Mouse (Mus musculus): ENCODE data around the gene Tspo. TPM values are rescaled to one million over a fixed set of nuclear protein-coding genes. Genes with fewer than 3 reads are reported as not detected.

Tspo gene
- polyA plus RNA-seq, 1 experiment: not detected

- Histone ChIP-seq H3K4me1 (ENCODE audit: control insufficient read depth, insufficient read depth, low read length) (peaks cover 4% of the 10 kb centered on the region), H3K27ac (ENCODE audit: insufficient read depth, low read depth, low read length) (no peak overlapping the region), H3K4me3 (ENCODE audit: insufficient read depth, low read depth, low read length) (no peak overlapping the region)
- TF ChIP-seq CTCF (IDR thresholded peaks at IDR 0.05; ENCODE audit: insufficient read depth, low read depth, low read length): no peak
- no peak for TF ChIP-seq POLR2A (IDR thresholded peaks at IDR 0.05; ENCODE audit: insufficient read depth, low read depth, low read length)
- 77% methylated on average over 4 of the region's 4 CpGs for WGBS
These were observed 37.8 kb downstream of the Tspo start for GRCm38 (mm10) chr15:83601185-83601584.

DNA sequence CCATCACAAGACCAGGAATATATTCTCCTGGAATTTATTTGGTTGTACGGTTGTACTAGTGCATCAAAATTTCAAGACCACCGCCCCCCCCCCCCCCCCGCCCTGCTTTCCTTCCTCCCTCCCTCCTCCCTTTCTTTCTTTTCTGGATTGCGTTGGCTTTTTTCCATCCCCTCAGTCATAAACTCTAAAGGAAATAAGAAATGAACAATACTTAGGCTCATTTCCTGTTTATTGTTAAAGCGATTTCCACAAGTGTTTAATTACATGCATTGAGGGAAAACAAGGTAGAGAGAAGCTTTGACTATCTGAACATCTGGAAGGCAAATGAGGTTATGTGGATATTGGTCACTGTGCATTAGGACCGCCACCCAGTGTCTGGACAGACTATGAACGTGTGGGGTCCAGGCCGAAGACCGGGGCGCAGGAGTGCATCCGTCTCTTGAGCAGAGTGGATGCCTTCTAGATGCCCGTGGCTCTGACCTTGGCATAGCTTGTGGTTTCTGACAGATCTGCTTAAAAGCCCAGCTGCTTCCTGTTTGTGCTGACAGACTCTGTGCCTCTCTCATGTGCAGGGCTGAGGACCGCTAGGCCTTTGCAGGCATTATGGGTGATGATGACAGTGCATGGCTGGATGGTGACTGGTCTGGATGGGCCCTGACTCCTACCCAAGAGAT is 39.1 kb downstream of the Tspo start:
- TF ChIP-seq CTCF (IDR thresholded peaks at IDR 0.05; ENCODE audit: insufficient read depth, low read depth, low read length) (no peak), POLR2A (IDR thresholded peaks at IDR 0.05; ENCODE audit: insufficient read depth, low read depth, low read length) (no peak)
- Histone ChIP-seq H3K4me1 (ENCODE audit: control insufficient read depth, insufficient read depth, low read length) (peaks cover 15% of the 10 kb centered on the region), H3K27ac (ENCODE audit: insufficient read depth, low read depth, low read length) (no peak overlapping the region), H3K4me3 (ENCODE audit: insufficient read depth, low read depth, low read length) (no peak overlapping the region)
- WGBS: 76% methylated on average over 13 of the region's 13 CpGs

DNA sequence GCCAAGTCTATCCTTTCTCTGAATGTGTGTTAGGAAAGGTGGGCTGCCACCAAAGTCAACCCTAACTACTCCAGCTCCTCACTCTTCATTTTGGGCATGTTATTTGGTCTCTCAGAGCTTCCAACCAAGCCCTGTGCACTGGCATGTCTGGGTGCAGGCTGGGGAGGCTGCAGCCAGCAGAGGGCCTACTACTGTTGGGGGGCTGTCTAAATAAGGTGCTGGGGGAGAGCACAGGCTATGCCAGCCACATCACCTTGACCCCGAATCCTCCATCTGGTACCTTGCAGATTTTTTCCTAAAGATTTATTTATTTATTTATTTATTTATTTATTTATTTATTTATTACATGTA is 39.6 kb downstream of the Tspo start:
- H3K27ac ChIP-seq (ENCODE audit: insufficient read depth, low read depth, low read length): no peak overlapping the region
- H3K4me1 ChIP-seq (ENCODE audit: control insufficient read depth, insufficient read depth, low read length): peaks cover 15% of the 10 kb centered on the region
- TF ChIP-seq POLR2A (IDR thresholded peaks at IDR 0.05; ENCODE audit: insufficient read depth, low read depth, low read length) (no peak), CTCF (IDR thresholded peaks at IDR 0.05; ENCODE audit: insufficient read depth, low read depth, low read length) (no peak)
- WGBS: 100% methylated on average over 1 of the region's 1 CpGs
- H3K4me3 ChIP-seq (ENCODE audit: insufficient read depth, low read depth, low read length): no peak overlapping the region

GRCm38 (mm10) chr15:83603426-83603825 is 40.0 kb downstream of the Tspo start:
- TF ChIP-seq POLR2A (IDR thresholded peaks at IDR 0.05; ENCODE audit: insufficient read depth, low read depth, low read length) (no peak), CTCF (IDR thresholded peaks at IDR 0.05; ENCODE audit: insufficient read depth, low read depth, low read length) (no peak)
- no peak overlapping the region for H3K4me3 ChIP-seq (ENCODE audit: insufficient read depth, low read depth, low read length)
- 91% methylated on average over 7 of the region's 7 CpGs for WGBS
- H3K4me1 ChIP-seq (ENCODE audit: control insufficient read depth, insufficient read depth, low read length): peaks cover 15% of the 10 kb centered on the region
- no peak overlapping the region for H3K27ac ChIP-seq (ENCODE audit: insufficient read depth, low read depth, low read length)

- H3K4me3 ChIP-seq (ENCODE audit: insufficient read depth, low read depth, low read length): no peak overlapping the region
- WGBS: 75% methylated on average over 11 of the region's 11 CpGs
- H3K4me1 ChIP-seq (ENCODE audit: control insufficient read depth, insufficient read depth, low read length): peaks cover 15% of the 10 kb centered on the region
- H3K27ac ChIP-seq (ENCODE audit: insufficient read depth, low read depth, low read length): no peak overlapping the region
- no peak for TF ChIP-seq CTCF (IDR thresholded peaks at IDR 0.05; ENCODE audit: insufficient read depth, low read depth, low read length)
- no peak for TF ChIP-seq POLR2A (IDR thresholded peaks at IDR 0.05; ENCODE audit: insufficient read depth, low read depth, low read length)
These were observed 42.8 kb downstream of the Tspo start for GRCm38 (mm10) chr15:83606216-83606615.

DNA sequence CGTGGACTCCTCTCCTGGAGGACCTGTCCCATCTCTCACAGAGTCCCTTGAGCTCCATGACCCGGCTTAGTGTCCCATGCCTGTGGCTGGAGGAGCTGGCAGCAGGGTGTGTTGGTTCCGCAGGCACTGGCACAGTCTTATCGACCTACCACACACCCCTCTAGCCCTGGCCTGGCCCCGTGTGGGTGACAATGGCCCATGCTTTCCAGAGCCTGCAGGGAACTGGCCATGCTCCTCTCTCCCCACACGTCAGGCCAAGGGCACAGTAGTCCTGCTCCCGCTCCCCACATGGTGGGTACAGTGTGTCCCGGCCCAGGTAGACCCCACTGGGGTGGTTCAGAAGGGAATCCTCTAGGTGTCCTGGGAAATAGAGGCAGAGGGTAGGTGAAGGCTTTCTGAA is 43.3 kb downstream of the Tspo start:
- TF ChIP-seq POLR2A (IDR thresholded peaks at IDR 0.05; ENCODE audit: insufficient read depth, low read depth, low read length) (no peak), CTCF (IDR thresholded peaks at IDR 0.05; ENCODE audit: insufficient read depth, low read depth, low read length) (no peak)
- 90% methylated on average over 8 of the region's 8 CpGs for WGBS

GRCm38 (mm10) chr15:83607115-83607802 is 43.9 kb downstream of the Tspo start:
- H3K27ac ChIP-seq (ENCODE audit: insufficient read depth, low read depth, low read length): no peak overlapping the region
- TF ChIP-seq POLR2A (IDR thresholded peaks at IDR 0.05; ENCODE audit: insufficient read depth, low read depth, low read length): no peak
- TF ChIP-seq CTCF (IDR thresholded peaks at IDR 0.05; ENCODE audit: insufficient read depth, low read depth, low read length): peak; percentile 58
- H3K4me1 ChIP-seq (ENCODE audit: control insufficient read depth, insufficient read depth, low read length): peaks cover 15% of the 10 kb centered on the region
- whole genome bisulfite sequencing: 48% methylated on average over 15 of the region's 15 CpGs
- H3K4me3 ChIP-seq (ENCODE audit: insufficient read depth, low read depth, low read length): no peak overlapping the region

More for the DNA sequence above, 43.3 kb downstream of the Tspo start:
- no peak overlapping the region for H3K4me3 ChIP-seq (ENCODE audit: insufficient read depth, low read depth, low read length)
- H3K27ac ChIP-seq (ENCODE audit: insufficient read depth, low read depth, low read length): no peak overlapping the region
- H3K4me1 ChIP-seq (ENCODE audit: control insufficient read depth, insufficient read depth, low read length): peaks cover 15% of the 10 kb centered on the region

- H3K27ac ChIP-seq (ENCODE audit: insufficient read depth, low read depth, low read length): no peak overlapping the region
- WGBS: 92% methylated on average over 3 of the region's 3 CpGs
- no peaks in the 10 kb centered on the region for H3K4me1 ChIP-seq (ENCODE audit: control insufficient read depth, insufficient read depth, low read length)
- H3K4me3 ChIP-seq (ENCODE audit: insufficient read depth, low read depth, low read length): no peak overlapping the region
- TF ChIP-seq CTCF (IDR thresholded peaks at IDR 0.05; ENCODE audit: insufficient read depth, low read depth, low read length) (no peak), POLR2A (IDR thresholded peaks at IDR 0.05; ENCODE audit: insufficient read depth, low read depth, low read length) (no peak)
These were observed 51.9 kb downstream of the Tspo start for GRCm38 (mm10) chr15:83615245-83615644.

Other genes starting within 250 kb of the Tspo start
- gene Arfgap3, start 213.3 kb upstream of the Tspo start, polyA plus RNA-seq (2012; ENCODE audit: insufficient read depth, insufficient read length, low replicate concordance, missing spikeins): not detected in 2 replicates
- gene Pacsin2, start 99.0 kb upstream of the Tspo start, polyA plus RNA-seq (2012; ENCODE audit: insufficient read depth, insufficient read length, low replicate concordance, missing spikeins): 149 TPM in 1 of 2 replicates, not detected in the other
- not detected in 2 replicates for gene Ttll1, start 52.7 kb upstream of the Tspo start, polyA plus RNA-seq (2012; ENCODE audit: insufficient read depth, insufficient read length, low replicate concordance, missing spikeins)
- not detected in 2 replicates for gene Bik, start 36.7 kb upstream of the Tspo start, polyA plus RNA-seq (2012; ENCODE audit: insufficient read depth, insufficient read length, low replicate concordance, missing spikeins)
- gene Mcat, start 195 bp downstream of the Tspo start, polyA plus RNA-seq (2012; ENCODE audit: insufficient read depth, insufficient read length, low replicate concordance, missing spikeins): not detected in 2 replicates
- gene Ttll12, start 31.6 kb downstream of the Tspo start, polyA plus RNA-seq (2012; ENCODE audit: insufficient read depth, insufficient read length, low replicate concordance, missing spikeins): not detected in 2 replicates
- gene Scube1, start 161.4 kb downstream of the Tspo start, polyA plus RNA-seq (2012; ENCODE audit: insufficient read depth, insufficient read length, low replicate concordance, missing spikeins): not detected in 2 replicates
- not detected in 2 replicates for gene Mpped1, start 215.9 kb downstream of the Tspo start, polyA plus RNA-seq (2012; ENCODE audit: insufficient read depth, insufficient read length, low replicate concordance, missing spikeins)